Mouse (Mus musculus) ES-E14 (cell line): ENCODE data around the gene Sox5.

Source experiments
- CHD2 ChIP-seq: IDR thresholded peaks from 2 replicates; pipeline ENCODE4 v1.6.1; 2014; ENCODE audit warnings: mild to moderate bottlenecking, low read depth, low read length, inconsistent platforms
- MAFK ChIP-seq: IDR thresholded peaks from 2 replicates; pipeline ENCODE4 v1.6.1; 2014; ENCODE audit warnings: mild to moderate bottlenecking, low read depth, low read length, inconsistent platforms; ENCODE audit not compliant: insufficient read depth

GRCm38 (mm10) chr6:144056252-144057097 is 725.3 kb downstream of the Sox5 start:
- TF ChIP-seq MAFK = no peak
- TF ChIP-seq CHD2 = no peak
